Mouse (Mus musculus) megakaryocyte, embryonic 14.5 days (primary cell): Measurements from ENCODE around the gene Tmem109. TPM values are rescaled to one million over a fixed set of nuclear protein-coding genes. Genes with fewer than 3 reads are reported as not detected.

Source experiments
- H3K27me3 ChIP-seq: replicated peaks from 2 replicates; pipeline ENCODE3; 2012; ENCODE audit warnings: inconsistent platforms
- H3K36me3 ChIP-seq: replicated peaks from 2 replicates; pipeline ENCODE3; 2012; ENCODE audit warnings: low read length, inconsistent platforms, mixed read lengths
- H3K4me1 ChIP-seq: 2 replicates; pipeline ENCODE4 v1.6.1; 2012; ENCODE audit warnings: inconsistent platforms
- H3K4me3 ChIP-seq: replicated peaks from 2 replicates; pipeline ENCODE3; 2012; ENCODE audit warnings: moderate library complexity, mild to moderate bottlenecking, inconsistent platforms
- H3K9me3 ChIP-seq: 2 replicates; pipeline ENCODE4 v1.6.1; 2012; ENCODE audit warnings: inconsistent platforms
- FLI1 ChIP-seq: IDR thresholded peaks from 2 replicates; pipeline ENCODE4 v1.6.1; 2012; ENCODE audit warnings: low read length, inconsistent platforms, mixed read lengths
- GATA1 ChIP-seq: IDR thresholded peaks from 3 replicates; pipeline ENCODE4 v1.6.1; 2012; ENCODE audit warnings: mixed read lengths, low read length, inconsistent platforms, borderline replicate concordance
- polyA plus RNA-seq: library from polyadenylated mRNA; stranded (reverse); fragments of >175 nt; gene quantifications from 2 replicates; pipeline ENCODE4 v1.2.3, GENCODE M21; 2012; ENCODE audit warnings: low replicate concordance; ENCODE audit not compliant: insufficient read depth

Tmem109 gene
- polyA plus RNA-seq, 1 experiment: 17.2 TPM

- H3K4me1 ChIP-seq: peaks cover 20% of the 10 kb centered on the region
- H3K27me3 ChIP-seq: peaks cover 89% of the 10 kb centered on the region
- TF ChIP-seq GATA1 (no peak), FLI1 (no peak)
Observed at GRCm38 (mm10) chr19:10842914-10843313, 38.9 kb downstream of the Tmem109 start.

GRCm38 (mm10) chr19:10841721-10842626 lies 39.8 kb downstream of the Tmem109 start:
- H3K9me3 ChIP-seq: no peaks in the 10 kb centered on the region; the same call in 1 of the 2 replicates
- TF ChIP-seq FLI1: 0 out of 2 replicates have a peak, but pooled peaks have one; percentile 8
- TF ChIP-seq GATA1: no peak
- H3K4me1 ChIP-seq: peaks cover 20% of the 10 kb centered on the region
- H3K4me3 ChIP-seq: peak overlapping the region; percentile 90
- peaks cover 88% of the 10 kb centered on the region for H3K27me3 ChIP-seq
- no peaks in the 10 kb centered on the region for H3K36me3 ChIP-seq

More at GRCm38 (mm10) chr19:10842914-10843313, 38.9 kb downstream of the Tmem109 start:
- Histone ChIP-seq H3K36me3 (no peaks in the 10 kb centered on the region), H3K4me3 (peak overlapping the region; percentile 90), H3K9me3 (no peaks in the 10 kb centered on the region; the same call in 1 of the 2 replicates)

- peaks cover 77% of the 10 kb centered on the region for H3K27me3 ChIP-seq
- no peaks in the 10 kb centered on the region for H3K36me3 ChIP-seq
- TF ChIP-seq GATA1 (no peak), FLI1 (no peak)
- no peak within 1 kb of the TSS for H3K4me3 ChIP-seq
- peaks cover 20% of the 10 kb centered on the region for H3K4me1 ChIP-seq
- H3K9me3 ChIP-seq: no peaks in the 10 kb centered on the region; the same call in 1 of the 2 replicates
Observed at GRCm38 (mm10) chr19:10839010-10839892, 42.5 kb downstream of the Tmem109 start, which contains the start of gene Slc15a3. Gene Slc15a3, plus strand, starts transcription at chr19:10839727.

- H3K36me3 ChIP-seq: no peaks in the 10 kb centered on the region
- no peak overlapping the region for H3K4me3 ChIP-seq
- H3K27me3 ChIP-seq: peaks cover 79% of the 10 kb centered on the region
- H3K4me1 ChIP-seq: peaks cover 11% of the 10 kb centered on the region
- TF ChIP-seq GATA1 (no peak), FLI1 (no peak)
- peaks cover 11% of the 10 kb centered on the region for H3K9me3 ChIP-seq
Observed at GRCm38 (mm10) chr19:10835671-10836070, 46.1 kb downstream of the Tmem109 start.

- Histone ChIP-seq H3K27me3 (peaks cover 79% of the 10 kb centered on the region), H3K4me1 (peaks cover 11% of the 10 kb centered on the region), H3K36me3 (no peaks in the 10 kb centered on the region), H3K4me3 (no peak overlapping the region), H3K9me3 (peaks cover 11% of the 10 kb centered on the region)
- TF ChIP-seq GATA1 (no peak), FLI1 (no peak)
Observed at GRCm38 (mm10) chr19:10833611-10834010, 48.2 kb downstream of the Tmem109 start.

GRCm38 (mm10) chr19:10832030-10832429 lies 49.8 kb downstream of the Tmem109 start:
- H3K4me3 ChIP-seq: no peak overlapping the region

GRCm38 (mm10) chr19:10831424-10831823 lies 50.4 kb downstream of the Tmem109 start:
- Histone ChIP-seq H3K9me3 (peaks cover 11% of the 10 kb centered on the region), H3K4me3 (peak overlapping the region; percentile 7), H3K36me3 (no peaks in the 10 kb centered on the region), H3K27me3 (peaks cover 75% of the 10 kb centered on the region), H3K4me1 (peaks cover 11% of the 10 kb centered on the region)
- TF ChIP-seq FLI1: no peak
- no peak for TF ChIP-seq GATA1

More at GRCm38 (mm10) chr19:10832030-10832429, 49.8 kb downstream of the Tmem109 start:
- peaks cover 11% of the 10 kb centered on the region for H3K4me1 ChIP-seq
- peaks cover 11% of the 10 kb centered on the region for H3K9me3 ChIP-seq
- peaks cover 76% of the 10 kb centered on the region for H3K27me3 ChIP-seq
- no peaks in the 10 kb centered on the region for H3K36me3 ChIP-seq
- no peak for TF ChIP-seq GATA1
- TF ChIP-seq FLI1: no peak

- Histone ChIP-seq H3K36me3 (no peaks in the 10 kb centered on the region), H3K4me3 (no peak within 1 kb of the TSS), H3K4me1 (peaks cover 11% of the 10 kb centered on the region), H3K27me3 (peaks cover 72% of the 10 kb centered on the region), H3K9me3 (peaks cover 11% of the 10 kb centered on the region)
- TF ChIP-seq GATA1 (no peak), FLI1 (no peak)
Observed at GRCm38 (mm10) chr19:10829436-10830175, 52.2 kb downstream of the Tmem109 start, which contains the start of gene Cd6. Gene Cd6, minus strand, starts transcription at chr19:10830058.

GRCm38 (mm10) chr19:10828321-10828720 lies 53.5 kb downstream of the Tmem109 start:
- Histone ChIP-seq H3K4me3 (no peak overlapping the region), H3K4me1 (peaks cover 11% of the 10 kb centered on the region), H3K27me3 (peaks cover 64% of the 10 kb centered on the region), H3K9me3 (peaks cover 3% of the 10 kb centered on the region), H3K36me3 (no peaks in the 10 kb centered on the region)
- no peak for TF ChIP-seq FLI1
- no peak for TF ChIP-seq GATA1
